Mouse (Mus musculus) thymus, postnatal 10 days (tissue): ENCODE measurements around the gene Hexim1.

ENCODE experiments used
- DNase-seq, 2 experiments: peaks; one replicate each; pipeline ENCODE4 v3.0.0; 2021; ENCODE audit warnings: low spot score in 2 of 2

The Hexim1 gene

DNA sequence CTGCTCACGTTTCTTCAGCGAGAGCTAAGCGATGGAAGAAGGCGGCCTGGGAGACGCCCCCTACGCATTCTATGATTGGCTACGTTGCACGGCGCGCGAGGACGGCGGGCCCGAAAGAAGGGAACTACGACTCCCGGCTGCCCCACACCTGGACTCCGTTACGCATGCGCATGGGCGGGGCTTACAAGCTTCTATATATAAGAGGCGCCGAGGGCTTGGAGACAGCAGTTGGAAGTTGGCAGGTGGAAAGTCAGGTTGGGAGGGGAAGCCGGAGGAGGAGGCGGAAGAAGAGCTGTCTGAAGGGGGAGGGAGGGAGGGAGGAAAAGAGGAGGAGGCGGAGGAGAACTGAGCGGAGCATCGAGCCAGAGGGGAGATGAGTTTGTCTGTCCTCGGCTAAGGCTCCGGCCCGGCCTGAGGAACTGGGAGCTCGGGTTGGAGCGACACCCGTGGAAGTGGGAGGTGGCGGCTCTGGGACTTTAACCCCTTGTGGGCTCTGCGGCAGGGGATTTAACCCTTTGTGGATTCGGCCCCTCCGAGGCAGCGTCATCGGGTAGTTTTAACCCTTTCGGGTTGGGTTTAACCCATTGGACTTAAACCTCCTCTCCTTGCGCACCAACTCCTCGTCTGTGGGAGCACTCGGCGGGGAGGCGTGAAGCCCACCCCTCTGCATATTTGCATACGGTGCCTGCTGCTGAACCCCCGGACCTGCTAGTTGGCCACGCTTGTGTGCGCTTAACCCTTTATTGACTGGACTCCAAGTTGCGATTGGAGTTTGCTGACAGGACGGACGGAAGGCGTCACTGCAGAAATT lies at the start of gene Hexim1:
TSS of gene Hexim1 (plus strand) at position 224 of the 811 bp plus-strand sequence.
- DNase-seq, result peak; percentile 100

DNA sequence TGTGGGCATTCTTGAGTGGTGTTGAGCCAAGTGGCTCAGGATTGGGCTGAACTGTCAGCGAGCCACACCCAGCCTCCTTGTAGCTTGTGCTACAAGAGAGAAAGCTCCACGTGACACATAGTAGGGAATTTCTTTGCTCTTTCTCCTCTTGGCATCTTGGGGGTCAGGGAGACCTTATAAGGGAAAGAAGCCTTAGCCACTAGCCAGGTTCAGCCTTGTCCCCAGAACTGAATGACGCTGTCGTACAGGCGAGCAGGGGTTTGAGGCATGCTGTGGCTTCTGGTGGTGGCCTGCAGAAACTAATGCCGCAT lies 49.0 kb upstream of the Hexim1 start:
- no peak for DNase-seq

DNA sequence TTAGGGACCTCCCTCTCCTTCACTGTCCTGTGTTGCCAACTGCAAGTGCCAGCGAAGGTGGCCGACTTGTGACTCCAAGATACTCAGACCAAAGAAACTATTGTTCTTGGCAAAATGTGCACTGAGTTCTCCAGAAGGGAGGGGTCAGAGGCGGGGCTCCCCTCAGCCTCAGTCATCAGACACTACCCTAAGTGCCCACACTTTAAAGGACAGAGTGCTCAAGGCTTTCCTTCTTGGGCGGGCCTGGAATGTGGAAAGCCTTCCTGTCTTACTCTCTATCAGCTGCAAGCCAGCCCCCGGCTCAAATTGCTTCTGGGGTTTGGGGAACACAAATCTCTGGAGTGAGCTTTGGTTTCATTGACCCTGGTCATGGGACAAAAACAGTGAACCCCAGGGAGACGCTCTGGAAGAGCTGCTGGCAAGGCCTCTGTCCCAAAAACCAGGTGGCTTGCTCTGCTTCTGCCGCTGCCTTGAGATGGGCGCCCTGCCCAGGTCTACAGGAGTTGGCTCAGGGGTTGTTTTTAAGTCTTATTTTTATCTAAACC lies 48.5 kb upstream of the Hexim1 start:
- DNase-seq, result no peak

DNA sequence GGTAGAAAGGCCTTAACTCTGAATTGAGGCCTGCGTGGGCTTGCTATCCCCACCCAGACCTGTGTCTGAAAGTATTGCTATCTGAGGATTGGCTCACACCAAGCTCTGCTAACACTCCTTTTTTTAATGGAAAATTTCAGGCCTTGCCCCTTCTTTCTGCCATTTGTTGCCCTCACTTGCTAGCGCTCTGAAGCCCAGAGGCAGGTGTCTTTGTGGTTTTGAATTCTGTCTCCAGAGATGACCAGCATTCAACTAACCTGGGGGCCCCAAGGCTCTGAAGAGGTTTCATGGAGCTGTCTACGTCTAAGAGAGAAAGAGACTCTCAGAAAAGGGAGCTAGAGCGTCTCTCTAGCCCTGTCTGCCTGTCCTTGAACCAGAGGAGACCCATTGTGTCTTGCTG lies 47.8 kb upstream of the Hexim1 start:
- DNase-seq, result no peak

DNA sequence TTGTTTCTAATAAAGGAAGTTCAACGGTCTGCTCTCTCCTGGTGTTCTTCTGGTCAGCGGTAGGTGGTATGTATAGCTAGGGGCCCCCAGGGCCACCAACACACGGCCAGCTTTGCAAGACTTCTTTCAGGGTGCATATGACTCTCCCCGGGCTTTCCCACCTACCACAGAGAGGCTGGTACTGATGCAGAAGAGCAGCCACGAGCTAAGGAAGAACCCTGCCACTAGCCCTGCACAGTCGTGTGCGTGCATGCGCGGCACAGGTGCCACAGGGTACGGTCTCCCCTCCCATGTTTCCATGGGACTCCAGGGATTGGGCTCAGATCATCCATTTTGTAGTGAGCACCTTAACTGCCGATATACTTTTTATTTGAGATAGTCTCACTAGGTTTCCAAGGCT lies 47.1 kb upstream of the Hexim1 start:
- DNase-seq, result no peak

DNA sequence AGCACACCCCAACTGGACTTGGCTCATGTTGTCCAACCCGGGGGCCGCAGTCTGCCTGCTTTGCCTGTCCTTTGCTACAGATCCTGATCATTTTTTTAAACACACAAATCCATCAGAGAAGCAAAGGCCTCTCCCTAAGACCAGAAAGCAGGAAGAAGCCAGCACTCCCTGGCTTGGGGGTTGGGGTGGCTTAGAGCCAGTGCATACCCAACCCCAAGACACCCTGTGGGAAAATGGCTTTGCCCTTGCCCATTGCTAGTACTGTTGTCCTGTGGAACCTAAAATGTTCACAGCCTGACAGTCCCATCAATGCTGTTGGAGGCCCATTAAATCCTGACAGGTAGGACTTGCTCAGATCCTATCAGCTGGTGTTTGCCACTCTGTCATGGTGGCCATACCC lies 46.3 kb upstream of the Hexim1 start:
- DNase-seq, result no peak

DNA sequence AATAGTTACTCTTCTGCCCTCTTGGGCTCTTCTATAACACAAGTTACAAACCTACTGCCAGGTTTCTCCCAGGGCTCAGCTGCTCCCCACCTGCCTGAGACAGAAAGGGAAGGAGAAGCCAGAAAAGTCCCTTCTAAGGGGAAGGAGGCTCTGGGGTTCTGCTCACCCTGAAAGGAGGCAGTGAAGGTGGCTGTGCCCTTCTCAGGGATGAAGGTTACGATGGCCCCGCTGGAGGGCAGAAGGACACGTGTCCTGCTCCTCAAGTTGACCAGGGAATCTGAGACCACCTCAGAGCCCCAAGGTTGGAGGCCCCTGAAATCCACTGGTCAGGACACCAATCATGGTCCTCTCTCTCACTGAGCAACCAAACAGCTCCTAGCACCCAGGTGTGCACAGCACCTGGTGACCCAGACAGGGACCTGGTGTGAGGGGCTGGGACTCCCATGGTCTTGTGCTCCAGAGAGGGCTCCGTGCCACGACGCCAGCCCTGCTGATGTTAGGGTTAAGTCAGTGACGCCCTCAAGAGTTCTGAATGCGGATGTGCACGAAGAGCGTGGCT lies 45.6 kb upstream of the Hexim1 start:
- DNase-seq, result no peak

DNA sequence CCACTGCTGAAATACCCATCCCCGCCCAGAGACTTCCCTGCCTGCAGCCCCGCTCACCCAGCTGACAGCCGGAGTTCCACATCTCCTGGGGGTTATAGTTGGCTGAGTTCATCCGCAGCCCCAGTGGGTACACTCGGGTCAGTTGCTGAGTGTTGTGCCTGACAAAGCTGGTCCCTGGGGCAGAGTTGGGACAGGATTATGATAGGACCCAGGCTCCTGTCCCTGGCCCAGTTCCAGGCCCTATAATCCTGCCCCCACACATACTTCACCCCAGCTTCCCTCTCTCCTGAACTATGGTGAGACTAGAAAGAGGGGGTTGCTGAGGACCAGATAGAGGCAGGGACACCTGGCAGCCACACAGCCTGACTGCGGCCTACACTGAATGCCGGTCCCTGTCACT lies 42.4 kb upstream of the Hexim1 start:
- DNase-seq, result no peak

DNA sequence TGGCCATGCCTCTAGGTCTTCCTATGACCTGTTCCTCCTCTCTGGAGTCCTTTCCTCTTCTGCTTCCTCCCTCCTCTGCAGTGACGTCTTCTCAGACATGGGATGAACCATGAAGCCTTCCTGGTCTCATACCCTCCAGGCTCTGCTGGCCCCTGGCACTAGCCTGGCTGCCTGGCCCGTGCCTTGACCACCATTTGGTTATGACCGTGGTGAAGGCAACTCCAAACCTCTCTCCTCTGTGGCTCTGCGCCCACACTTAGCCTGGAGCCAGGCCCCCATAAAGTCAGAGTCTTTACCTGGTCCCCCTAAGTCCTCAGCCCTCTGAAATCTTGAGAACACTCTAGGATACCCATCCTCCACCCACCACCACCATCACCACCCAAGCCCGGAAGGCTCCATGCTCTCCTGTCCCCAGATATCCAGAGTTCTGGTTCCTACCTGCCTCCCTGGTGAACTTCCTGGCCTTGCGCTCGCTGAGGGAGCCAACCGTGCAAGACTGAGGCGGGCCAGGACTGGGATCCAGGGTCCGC lies 41.8 kb upstream of the Hexim1 start:
- DNase-seq, result no peak

DNA sequence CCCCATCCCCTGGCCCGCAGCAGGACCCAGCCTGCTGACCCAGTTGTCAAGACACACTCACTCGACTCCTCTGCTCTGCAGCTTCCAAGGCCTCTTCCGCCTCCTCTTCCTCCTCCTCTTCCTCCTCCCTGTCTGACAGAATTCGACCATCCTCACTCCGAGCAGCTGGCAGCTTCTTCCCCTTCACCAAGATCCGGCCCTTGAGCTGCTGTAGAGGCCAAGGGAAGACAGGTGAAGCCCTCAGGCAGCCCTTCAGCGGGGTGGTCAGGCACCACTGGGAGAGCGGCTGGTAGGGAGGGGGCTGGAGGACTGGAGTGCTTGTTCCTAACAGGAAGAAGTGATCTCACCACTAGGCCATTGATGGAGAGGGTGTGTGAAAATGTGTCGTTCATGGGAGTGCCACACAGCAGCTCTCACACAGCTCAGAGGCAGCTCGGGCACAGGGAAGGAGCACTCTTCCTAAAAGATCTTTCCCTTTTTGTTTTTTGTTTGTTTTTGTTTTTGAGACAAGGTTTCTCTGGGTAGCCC lies 41.2 kb upstream of the Hexim1 start:
- no peak for DNase-seq

DNA sequence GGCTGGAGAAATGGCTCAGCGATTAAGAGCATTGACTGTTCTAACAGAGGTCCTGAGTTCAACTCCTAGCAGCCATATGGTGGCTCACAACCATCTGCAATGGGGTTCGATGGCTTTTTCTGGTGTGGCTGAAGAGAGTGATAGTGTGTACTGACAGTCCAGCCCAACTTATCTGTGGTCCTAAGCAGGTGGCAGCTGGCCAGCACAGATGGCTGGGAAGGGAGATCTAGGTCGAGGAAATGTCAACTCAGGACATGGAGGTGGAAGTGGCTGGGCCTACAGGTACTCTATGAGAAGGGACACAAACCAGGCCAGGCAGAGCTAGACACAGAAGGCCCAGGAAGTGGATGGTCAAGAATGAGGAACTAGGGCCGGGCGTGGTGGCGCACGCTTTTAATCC lies 40.0 kb upstream of the Hexim1 start:
- DNase-seq, result no peak

DNA sequence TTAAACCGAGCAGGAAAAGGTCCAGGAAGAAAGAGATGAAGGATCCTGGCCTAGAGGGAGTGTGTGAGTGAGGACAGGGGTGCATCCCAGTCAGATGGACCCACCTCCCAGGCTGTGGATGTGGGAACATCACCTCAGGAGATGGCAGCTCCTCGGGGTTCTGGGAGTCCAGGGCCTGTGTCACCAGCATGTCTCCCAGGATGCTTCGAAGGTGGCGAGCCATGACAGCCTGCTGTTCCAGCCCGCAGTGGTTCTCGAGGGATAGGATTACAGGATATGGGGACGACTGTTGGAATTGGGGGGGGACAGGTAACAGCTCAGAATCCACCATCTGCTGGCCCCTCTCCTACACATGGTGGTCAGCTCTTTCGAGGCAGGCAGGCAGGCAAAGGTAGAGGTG lies 39.5 kb upstream of the Hexim1 start:
- no peak for DNase-seq

DNA sequence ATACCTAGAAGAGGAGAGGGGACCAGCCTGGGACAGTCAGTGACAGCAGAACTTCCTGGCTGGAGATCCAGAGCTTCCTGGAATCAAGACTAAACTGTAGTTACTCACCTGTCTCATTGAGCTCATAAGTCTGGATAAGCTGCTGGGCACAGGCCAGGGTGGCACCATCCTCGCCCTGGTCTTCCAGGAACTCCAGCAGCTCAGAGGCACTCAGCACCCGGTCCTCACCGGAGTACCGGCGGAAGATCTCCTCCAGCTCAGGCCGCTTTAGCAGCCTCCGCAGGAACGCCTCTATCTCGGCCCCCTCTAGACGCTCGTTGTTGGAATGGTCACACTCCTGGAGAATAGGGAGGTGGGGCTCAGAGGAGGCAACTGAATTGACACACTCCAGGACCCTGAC lies 37.9 kb upstream of the Hexim1 start:
- DNase-seq, result no peak

DNA sequence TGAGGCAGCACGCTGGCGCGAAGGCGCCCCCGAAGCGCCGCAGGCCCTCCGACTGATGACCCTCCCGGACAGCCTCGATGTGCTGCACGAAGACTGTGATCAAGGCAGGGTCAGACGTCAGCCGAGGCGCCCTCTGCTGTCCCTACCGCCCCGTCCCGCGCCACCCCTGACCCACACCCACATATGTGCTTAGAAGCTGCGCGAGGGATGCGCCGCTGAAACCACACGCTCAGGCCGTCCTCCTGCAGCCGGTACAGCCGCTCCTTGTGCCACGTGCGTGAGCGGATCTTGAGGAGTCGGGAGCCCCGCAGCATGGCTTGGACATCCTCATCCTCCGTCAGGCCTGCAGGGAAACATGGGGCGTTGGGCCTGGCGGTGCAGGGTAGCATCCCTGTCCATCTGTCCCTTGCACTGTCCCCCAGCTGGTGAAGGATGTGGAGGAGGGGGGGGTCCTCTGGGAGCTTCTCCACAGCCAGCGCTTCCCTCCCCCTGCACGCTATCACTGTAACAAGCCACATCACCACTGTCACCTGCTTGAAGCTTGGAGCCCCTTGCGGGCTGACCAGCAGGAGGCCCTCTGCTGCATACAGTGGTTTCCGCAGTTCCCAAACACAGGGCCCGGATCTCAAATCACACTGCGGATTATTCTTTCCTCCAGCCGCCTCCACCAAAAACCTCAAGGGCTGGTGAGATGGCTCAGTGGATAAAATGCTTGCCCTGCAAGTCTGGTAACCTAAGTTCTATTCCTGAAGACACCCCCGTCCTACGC lies 35.5 kb upstream of the Hexim1 start:
- DNase-seq, result no peak

DNA sequence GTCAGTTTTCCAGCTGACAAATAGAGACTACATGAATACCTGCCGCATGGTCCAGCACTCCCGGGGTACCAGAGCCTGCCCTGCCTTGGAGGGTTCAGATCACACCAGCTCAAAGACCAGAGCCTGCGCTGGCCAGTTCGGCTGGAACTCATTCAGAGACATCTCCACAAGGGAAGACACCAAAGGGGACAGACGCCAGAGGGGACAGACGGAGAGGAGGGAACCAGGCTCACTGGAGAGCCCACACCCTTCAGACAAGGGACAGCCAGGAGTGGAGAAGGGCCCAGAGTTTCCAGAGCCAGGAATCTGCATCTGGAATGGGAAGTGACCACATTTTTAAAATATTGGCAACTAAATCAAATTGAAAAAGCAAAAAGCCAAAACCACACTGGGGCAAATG lies 34.4 kb upstream of the Hexim1 start:
- no peak for DNase-seq

DNA sequence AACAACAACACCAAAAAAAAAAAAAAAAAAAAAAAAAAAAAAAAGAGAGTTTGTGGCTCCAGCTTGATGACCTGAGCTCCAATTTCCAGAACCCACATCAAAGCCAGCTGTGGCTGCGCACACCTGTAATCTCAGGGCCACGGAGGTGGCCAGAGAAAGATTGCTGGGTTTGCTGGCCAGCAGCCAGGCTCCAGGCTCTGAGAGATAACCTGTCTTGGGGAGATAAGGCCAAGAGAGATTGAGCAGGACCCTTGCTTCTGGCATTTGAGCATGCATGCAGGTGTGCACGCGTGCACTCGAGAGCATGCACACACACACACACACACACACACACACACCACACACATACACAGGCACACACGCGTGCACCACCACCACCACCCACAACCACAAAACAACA lies 22.7 kb upstream of the Hexim1 start:
- DNase-seq, result no peak

DNA sequence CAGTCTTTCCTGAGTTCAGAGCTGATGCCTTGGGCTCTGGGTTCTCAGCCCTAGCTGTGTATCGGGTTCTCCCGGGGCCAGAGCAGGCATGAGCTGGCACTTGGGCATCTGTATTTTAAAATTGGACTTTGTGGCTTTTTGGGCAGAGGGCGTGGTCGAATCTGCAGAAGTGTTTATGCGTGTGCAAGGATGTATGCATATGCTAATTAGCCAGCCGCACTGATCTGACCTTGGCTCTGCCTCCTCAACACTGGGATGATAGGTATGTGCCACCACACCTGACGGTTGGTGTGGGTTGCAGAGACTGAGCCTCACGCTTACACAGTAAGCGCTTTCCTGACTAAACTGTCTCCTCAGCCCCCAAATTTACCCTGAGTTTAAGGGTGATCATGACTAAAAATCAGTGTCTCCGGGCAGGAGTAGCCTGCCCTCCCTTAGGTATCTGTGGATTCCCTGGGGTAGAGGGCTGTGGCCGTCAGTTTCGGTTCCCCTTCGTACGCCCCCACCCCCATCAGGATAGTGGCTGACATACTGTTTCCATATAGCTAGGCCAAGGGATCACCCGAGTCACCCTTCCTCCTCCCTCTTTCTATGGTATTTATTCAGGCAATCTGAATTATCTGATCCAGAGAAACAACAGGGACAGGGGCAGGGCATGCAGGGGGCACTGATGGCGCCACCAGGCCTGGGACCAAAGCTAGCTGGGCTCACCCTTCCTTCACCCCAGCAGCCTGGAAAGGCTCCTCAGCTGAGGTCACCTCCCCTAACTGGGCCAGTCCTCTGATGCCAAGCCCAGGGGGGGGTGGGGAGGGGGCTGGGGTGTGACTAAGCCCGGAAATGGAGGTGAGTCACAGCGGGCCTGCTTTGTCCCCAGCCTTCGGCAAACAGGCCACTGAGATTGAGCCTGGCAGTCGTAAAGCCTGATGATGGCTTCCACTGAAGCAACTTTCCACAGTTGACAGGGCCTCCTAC lies 21.9 kb upstream of the Hexim1 start:
- no peak for DNase-seq

DNA sequence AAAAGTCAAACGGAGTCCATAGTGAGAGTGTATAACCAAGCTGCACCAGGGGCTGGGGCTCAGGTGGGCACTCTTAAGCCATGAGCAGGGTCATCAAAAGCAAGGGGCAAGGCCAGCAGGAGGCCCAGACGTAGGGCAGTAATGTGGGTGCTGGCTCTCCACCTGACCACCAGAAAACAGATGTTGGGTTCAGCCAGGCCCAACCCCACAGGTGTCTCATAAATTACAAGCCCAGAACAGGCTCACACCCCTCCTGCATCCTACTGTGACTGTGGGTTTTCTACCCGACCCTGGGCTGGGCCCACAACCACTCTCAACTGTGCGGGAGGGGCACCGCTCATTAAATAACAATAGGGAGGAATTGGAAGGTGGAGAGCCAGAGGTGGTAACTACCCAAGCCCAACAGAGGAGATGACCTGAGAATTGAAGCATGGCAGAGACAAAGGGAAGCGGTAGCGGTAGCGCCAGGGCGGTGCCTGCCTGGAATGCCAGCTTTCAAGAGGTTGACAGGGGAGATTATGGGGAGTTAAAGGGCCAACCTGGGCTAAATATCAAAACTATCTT lies 20.8 kb upstream of the Hexim1 start:
- DNase-seq, result no peak

DNA sequence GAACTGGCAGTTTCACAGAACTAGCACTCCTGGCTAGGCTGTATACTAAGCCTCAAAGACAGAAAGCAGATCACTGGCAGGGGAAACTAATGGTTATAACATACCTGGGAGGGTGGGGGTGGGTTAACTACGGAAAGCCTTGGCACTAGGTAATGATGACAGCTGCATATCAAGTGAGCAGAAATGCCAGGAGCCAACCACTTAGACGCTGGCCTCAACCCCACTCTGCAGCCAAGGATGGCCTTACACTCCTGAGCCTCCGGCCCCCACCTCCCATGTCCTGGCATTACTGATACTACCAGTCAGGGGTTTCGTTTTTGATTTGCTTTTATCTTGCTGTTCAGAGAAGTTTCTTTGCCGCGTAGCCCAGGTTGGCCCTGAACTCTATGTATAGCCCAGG lies 20.2 kb upstream of the Hexim1 start:
- DNase-seq, result no peak

DNA sequence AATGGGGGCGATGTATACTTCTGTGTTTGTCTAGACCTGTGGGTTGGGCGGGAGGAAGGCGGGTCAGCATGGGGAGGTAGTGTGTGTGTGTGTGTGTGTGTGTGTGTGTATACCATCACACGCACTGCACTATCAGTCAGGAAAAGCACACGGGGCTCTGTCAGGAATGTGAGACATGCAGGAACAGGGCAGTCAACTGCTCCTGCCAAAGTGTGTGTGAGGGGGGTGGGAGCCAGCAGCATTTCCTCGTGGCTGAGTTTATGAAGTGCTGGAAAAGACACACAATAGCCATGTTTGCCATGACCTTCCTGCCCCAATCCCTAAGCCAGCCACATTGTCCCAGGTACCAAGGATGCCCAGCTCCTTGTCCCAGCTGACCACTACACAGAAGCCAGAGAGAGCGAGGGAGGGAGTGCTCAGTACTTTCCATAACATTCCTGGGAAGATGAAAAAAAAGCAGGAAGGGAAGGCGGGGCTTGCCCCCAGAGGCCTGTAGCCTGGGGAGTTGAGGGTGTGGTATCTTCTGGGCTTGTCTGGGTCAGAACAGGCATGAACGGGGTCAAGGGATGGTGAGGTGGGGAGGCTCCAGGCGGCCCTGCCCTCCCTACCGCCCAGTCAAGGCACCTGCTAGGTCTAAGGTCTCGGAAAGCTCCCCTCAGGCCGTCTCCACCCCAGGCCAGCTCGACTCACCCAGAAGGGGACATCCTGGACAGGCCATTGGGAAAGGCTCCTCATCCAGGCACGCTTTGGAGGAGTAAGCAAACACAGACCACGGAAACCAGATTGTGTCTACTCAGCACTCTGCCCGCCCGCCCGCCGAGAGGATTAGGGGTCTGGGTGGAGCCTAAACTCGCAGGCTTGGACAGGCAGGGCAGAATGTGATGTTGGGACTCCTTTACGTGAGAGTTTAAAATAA lies 18.8 kb upstream of the Hexim1 start:
- DNase-seq, result no peak
